Mouse (Mus musculus): ENCODE results near the gene Glud1.
A peak's percentile ranks its signal among the peaks of the same experiment; 100 is the strongest.

Glud1 gene

GRCm38 (mm10) chr14:34378560-34379331 lies 68.2 kb downstream of the Glud1 start:
- peak; percentile 75 for DNase-seq (ENCODE audit: low read depth)

GRCm38 (mm10) chr14:34382921-34383704 lies 72.6 kb downstream of the Glud1 start:
- DNase-seq (ENCODE audit: low read depth): peak; percentile 41

- no peak for DNase-seq (ENCODE audit: low read depth)
Observed at GRCm38 (mm10) chr14:34393295-34393694, 82.8 kb downstream of the Glud1 start.
